Mouse (Mus musculus) megakaryocyte, embryonic 14.5 days (primary cell): ENCODE measurements around the gene Vax1.

ENCODE experiments used
- FLI1 ChIP-seq: IDR thresholded peaks from 2 replicates; pipeline ENCODE4 v1.6.1; 2012; ENCODE audit warnings: low read length, inconsistent platforms, mixed read lengths
- GATA1 ChIP-seq: IDR thresholded peaks from 3 replicates; pipeline ENCODE4 v1.6.1; 2012; ENCODE audit warnings: mixed read lengths, low read length, inconsistent platforms, borderline replicate concordance

GRCm38 (mm10) chr19:59169143-59169935, 517 bp downstream of the Vax1 start:
- TF ChIP-seq GATA1, result no peak
- TF ChIP-seq FLI1, result no peak
